Mouse (Mus musculus): ENCODE results near the gene Prss50. TPM values are rescaled to one million over a fixed set of nuclear protein-coding genes. Genes with fewer than 3 reads are reported as not detected.
A peak's percentile ranks its signal among the peaks of the same experiment; 100 is the strongest.

Prss50 gene
- polyA plus RNA-seq, 1 experiment from 2014 or later: 0.92 TPM

DNA sequence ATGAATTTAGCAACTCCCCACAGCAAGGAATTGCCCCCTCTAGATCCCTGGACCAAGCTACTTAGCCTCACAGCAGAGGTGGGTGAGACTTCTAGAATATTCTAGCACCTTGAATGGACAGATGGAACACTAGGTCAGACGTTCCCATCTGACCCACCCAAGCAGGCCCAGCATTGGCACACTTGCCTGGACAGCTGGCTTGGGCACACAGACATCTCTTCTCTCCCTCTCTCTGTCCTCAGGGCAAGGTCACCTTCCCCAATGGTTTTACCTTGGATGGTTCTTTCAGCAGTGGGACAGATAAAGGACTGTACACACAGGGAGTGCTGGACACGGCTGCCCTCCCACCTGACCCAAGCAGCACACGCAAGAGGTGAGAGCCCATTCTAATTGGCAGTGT, 34.8 kb downstream of the Prss50 start:
- H3K36me3 ChIP-seq (ENCODE audit: control insufficient read depth, insufficient read depth, low read length): no peaks in the 10 kb centered on the region
- H3K9ac ChIP-seq (ENCODE audit: low read length): no peak overlapping the region
- no peaks in the 10 kb centered on the region for H3K9me3 ChIP-seq (replicated peaks; ENCODE audit: control insufficient read depth, low read length)
- H3K4me2 ChIP-seq (ENCODE audit: low read depth, low read length): no peak overlapping the region
- no peaks in the 10 kb centered on the region for H3K27me3 ChIP-seq (ENCODE audit: control insufficient read depth, insufficient read depth, low read length)
- H3K4me3 ChIP-seq (replicated peaks; ENCODE audit: low read length): no peak overlapping the region
- ATAC-seq (ENCODE audit: insufficient read depth, low FRiP score): no peak
- H3K4me1 ChIP-seq (ENCODE audit: control insufficient read depth, insufficient read depth, low read length): no peaks in the 10 kb centered on the region; the same call in 1 of the 2 replicates
- H3K27ac ChIP-seq (ENCODE audit: low read length): no peak overlapping the region
- 81% methylated on average over 3 of the region's 3 CpGs for WGBS

DNA sequence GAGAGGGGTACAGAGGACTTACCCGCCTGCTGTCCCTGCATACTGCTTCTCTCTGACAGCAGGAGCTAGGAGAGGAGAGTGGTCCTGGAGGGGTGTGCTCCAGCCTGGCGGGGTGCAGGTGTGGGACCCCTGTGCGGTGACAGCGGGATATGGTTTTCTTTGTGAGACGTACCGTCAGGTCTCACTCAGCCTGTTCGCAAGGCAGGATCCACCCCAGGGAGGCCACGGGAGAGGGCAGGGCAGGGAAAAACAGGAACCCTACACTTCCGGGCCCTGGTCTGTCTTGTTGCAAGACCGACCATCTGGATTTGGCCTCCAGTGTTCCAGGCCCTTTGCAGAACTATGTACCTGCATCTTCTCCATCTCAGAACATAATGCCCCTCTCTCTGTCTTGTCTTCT, 35.7 kb downstream of the Prss50 start:
- H3K9ac ChIP-seq (ENCODE audit: low read length): no peak overlapping the region
- WGBS: 58% methylated on average over 10 of the region's 10 CpGs
- no peaks in the 10 kb centered on the region for H3K36me3 ChIP-seq (ENCODE audit: control insufficient read depth, insufficient read depth, low read length)

DNA sequence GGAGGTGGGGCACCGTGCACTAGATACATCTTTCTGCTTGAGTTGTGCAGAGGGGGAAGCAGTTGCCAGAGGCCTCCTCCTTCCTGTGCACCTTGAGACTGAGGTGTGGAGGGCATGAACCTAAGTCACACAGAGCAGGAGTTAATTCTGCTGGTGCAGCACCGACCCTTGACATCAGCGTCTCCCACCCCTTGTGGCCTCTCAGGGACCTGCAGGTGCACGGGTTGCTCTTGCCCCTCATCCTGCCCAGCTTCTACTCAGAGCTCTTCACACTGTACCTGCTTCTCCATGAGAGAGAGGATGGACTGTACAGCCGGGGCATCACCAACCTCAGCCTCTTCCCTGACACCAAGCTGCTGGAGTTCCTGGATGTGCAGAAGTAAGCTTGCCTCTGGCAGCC, 37.7 kb downstream of the Prss50 start:
- no peaks in the 10 kb centered on the region for H3K4me1 ChIP-seq (ENCODE audit: control insufficient read depth, insufficient read depth, low read length)
- H3K9me3 ChIP-seq (replicated peaks; ENCODE audit: control insufficient read depth, low read length): no peaks in the 10 kb centered on the region
- no peak overlapping the region for H3K9ac ChIP-seq (ENCODE audit: low read length)
- H3K27ac ChIP-seq (ENCODE audit: low read length): no peak overlapping the region
- H3K27me3 ChIP-seq (ENCODE audit: control insufficient read depth, insufficient read depth, low read length): no peaks in the 10 kb centered on the region
- no peaks in the 10 kb centered on the region for H3K36me3 ChIP-seq (ENCODE audit: control insufficient read depth, insufficient read depth, low read length)
- ATAC-seq (ENCODE audit: insufficient read depth, low FRiP score): no peak
- no peak overlapping the region for H3K4me2 ChIP-seq (ENCODE audit: low read depth, low read length)
- H3K4me3 ChIP-seq (replicated peaks; ENCODE audit: low read length): no peak overlapping the region
- WGBS: 52% methylated on average over 5 of the region's 5 CpGs

More for the DNA sequence above, 35.7 kb downstream of the Prss50 start:
- Histone ChIP-seq H3K4me3 (replicated peaks; ENCODE audit: low read length) (no peak overlapping the region), H3K27ac (ENCODE audit: low read length) (no peak overlapping the region), H3K9me3 (replicated peaks; ENCODE audit: control insufficient read depth, low read length) (no peaks in the 10 kb centered on the region), H3K4me2 (ENCODE audit: low read depth, low read length) (no peak overlapping the region), H3K27me3 (ENCODE audit: control insufficient read depth, insufficient read depth, low read length) (no peaks in the 10 kb centered on the region), H3K4me1 (ENCODE audit: control insufficient read depth, insufficient read depth, low read length) (no peaks in the 10 kb centered on the region; the same call in 1 of the 2 replicates)
- ATAC-seq (ENCODE audit: insufficient read depth, low FRiP score): no peak

DNA sequence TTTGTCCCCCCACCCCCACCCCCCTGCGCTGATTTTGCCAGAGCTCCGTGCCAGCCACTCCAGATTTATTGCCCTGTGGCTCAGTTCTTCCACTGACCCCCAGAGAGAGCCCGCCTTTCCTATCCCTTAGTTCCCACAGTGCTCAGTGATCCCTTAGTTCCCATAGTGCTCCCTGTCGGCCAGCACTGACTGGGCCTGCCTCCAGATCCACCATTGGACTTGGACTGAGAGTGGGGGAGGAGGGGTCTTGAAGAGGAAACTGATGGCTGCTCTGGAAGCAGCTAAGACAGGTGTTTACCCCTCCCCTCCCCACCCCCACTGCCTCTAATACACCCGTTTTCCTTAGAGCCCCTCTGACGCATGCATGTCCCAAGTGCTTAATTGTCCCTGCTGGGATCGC, 38.2 kb downstream of the Prss50 start:
- 24% methylated on average over 7 of the region's 7 CpGs for WGBS
- no peak overlapping the region for H3K4me3 ChIP-seq (replicated peaks; ENCODE audit: low read length)

DNA sequence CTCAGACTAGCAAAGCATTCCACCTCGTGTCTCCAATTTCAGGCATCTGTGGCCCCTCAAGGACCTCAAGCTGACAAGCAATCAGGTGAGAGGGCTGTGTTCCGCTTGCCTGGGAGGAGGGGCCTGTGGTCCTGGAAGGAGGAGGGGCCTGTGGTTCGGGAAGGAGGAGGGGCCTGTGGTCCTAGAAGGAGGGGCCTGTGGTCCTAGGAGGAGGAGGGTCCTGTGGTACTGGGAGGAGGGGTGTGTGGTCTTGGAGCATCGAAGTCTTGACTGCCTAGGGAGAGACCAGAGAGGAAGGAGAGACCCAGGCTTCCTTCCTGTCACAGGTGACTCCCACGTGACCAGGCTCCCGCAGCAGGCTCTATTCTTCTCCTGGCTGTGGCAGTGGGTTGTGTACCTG, 38.8 kb downstream of the Prss50 start:
- Histone ChIP-seq H3K4me2 (ENCODE audit: low read depth, low read length) (no peak overlapping the region), H3K36me3 (ENCODE audit: control insufficient read depth, insufficient read depth, low read length) (no peaks in the 10 kb centered on the region), H3K4me3 (replicated peaks; ENCODE audit: low read length) (no peak overlapping the region), H3K4me1 (ENCODE audit: control insufficient read depth, insufficient read depth, low read length) (no peaks in the 10 kb centered on the region), H3K27ac (ENCODE audit: low read length) (no peak overlapping the region), H3K27me3 (ENCODE audit: control insufficient read depth, insufficient read depth, low read length) (no peaks in the 10 kb centered on the region), H3K9ac (ENCODE audit: low read length) (no peak overlapping the region), H3K9me3 (replicated peaks; ENCODE audit: control insufficient read depth, low read length) (no peaks in the 10 kb centered on the region)
- peak; percentile 4; the same call in 1 of the 2 replicates for ATAC-seq (ENCODE audit: insufficient read depth, low FRiP score)
- WGBS: 15% methylated on average over 6 of the region's 6 CpGs

More for the DNA sequence above, 38.2 kb downstream of the Prss50 start:
- no peak for ATAC-seq (ENCODE audit: insufficient read depth, low FRiP score)
- no peak overlapping the region for H3K4me2 ChIP-seq (ENCODE audit: low read depth, low read length)
- H3K9me3 ChIP-seq (replicated peaks; ENCODE audit: control insufficient read depth, low read length): no peaks in the 10 kb centered on the region
- no peaks in the 10 kb centered on the region for H3K4me1 ChIP-seq (ENCODE audit: control insufficient read depth, insufficient read depth, low read length)
- H3K27ac ChIP-seq (ENCODE audit: low read length): no peak overlapping the region
- no peaks in the 10 kb centered on the region for H3K27me3 ChIP-seq (ENCODE audit: control insufficient read depth, insufficient read depth, low read length)
- H3K9ac ChIP-seq (ENCODE audit: low read length): no peak overlapping the region
- H3K36me3 ChIP-seq (ENCODE audit: control insufficient read depth, insufficient read depth, low read length): no peaks in the 10 kb centered on the region

DNA sequence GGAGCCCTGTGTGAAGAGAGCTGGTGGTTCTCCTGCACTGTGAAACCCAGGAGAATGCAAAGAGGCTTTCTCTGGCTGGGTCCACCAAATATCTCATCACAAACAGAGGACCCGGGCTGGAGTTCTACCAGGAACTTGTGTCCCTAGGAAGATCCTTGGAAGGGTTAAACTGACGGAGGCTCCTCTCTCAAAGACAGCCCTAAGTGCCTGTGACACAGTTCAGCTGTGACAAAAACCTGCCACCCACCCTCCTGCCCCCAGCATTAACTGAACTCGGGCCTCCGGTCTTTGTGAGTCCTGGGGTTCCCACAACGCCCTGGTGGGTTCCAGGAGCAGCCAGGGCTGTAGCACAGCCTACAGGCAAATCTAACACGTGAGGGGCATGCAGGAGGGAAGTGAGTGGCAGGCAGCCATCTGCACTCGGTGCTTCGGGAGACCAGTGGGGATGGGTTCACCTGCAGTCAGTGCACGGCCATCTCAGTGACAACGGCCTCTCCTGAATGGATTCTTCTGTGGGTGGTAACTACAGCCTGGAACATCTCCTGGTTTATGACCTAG, 41.8 kb downstream of the Prss50 start:
- Histone ChIP-seq H3K4me1 (ENCODE audit: control insufficient read depth, insufficient read depth, low read length) (no peaks in the 10 kb centered on the region), H3K36me3 (ENCODE audit: control insufficient read depth, insufficient read depth, low read length) (no peaks in the 10 kb centered on the region), H3K9me3 (replicated peaks; ENCODE audit: control insufficient read depth, low read length) (no peaks in the 10 kb centered on the region), H3K4me3 (replicated peaks; ENCODE audit: low read length) (no peak overlapping the region), H3K27ac (ENCODE audit: low read length) (no peak overlapping the region), H3K9ac (ENCODE audit: low read length) (no peak overlapping the region), H3K4me2 (ENCODE audit: low read depth, low read length) (no peak overlapping the region), H3K27me3 (ENCODE audit: control insufficient read depth, insufficient read depth, low read length) (no peaks in the 10 kb centered on the region)
- no peak for ATAC-seq (ENCODE audit: insufficient read depth, low FRiP score)
- 59% methylated on average over 10 of the region's 10 CpGs for WGBS

DNA sequence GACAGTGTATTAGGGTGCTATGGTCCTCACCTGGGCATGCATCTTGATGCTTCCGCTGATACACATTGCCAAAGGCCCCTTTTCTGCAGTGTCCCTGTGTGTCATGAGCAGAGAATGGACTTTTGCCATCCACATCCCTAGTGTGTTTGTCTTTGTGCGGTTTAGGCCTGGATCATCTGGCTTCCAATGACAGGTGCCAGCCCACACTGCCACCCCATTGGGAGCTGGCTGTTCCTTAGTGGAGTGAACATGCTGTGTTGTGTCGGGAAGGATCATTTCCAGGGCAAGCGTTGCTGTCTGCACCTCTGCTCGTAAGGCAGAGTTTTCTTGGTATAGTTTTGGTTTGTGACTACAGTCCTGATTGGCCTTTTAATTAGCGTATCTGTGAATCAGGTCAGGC, 43.4 kb downstream of the Prss50 start:
- ATAC-seq (ENCODE audit: insufficient read depth, low FRiP score): no peak
- Histone ChIP-seq H3K4me2 (ENCODE audit: low read depth, low read length) (no peak overlapping the region), H3K27me3 (ENCODE audit: control insufficient read depth, insufficient read depth, low read length) (no peaks in the 10 kb centered on the region), H3K27ac (ENCODE audit: low read length) (no peak overlapping the region), H3K36me3 (ENCODE audit: control insufficient read depth, insufficient read depth, low read length) (no peaks in the 10 kb centered on the region), H3K9me3 (replicated peaks; ENCODE audit: control insufficient read depth, low read length) (no peaks in the 10 kb centered on the region), H3K4me1 (ENCODE audit: control insufficient read depth, insufficient read depth, low read length) (no peaks in the 10 kb centered on the region), H3K9ac (ENCODE audit: low read length) (no peak overlapping the region), H3K4me3 (replicated peaks; ENCODE audit: low read length) (no peak overlapping the region)
- 91% methylated on average over 6 of the region's 6 CpGs for WGBS

DNA sequence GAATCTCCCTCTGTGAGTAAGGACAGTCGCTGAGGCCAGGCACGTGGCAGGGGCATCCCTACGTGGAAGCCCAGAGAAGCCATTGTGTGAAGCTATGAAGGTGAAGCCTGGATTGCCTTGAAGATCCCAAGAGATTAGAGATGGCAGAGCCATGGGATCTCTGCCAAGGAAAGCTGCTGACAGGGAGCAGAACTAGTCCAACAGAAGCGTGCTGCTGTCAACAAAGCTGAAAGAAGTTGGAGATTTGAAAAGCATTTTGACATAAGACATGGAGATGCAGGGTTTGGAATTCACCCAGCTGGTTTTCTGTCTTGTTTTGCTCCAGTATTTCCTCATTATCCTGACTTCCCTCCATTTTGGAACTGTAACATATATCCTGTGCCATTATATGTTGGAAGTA, 44.5 kb downstream of the Prss50 start:
- no peak overlapping the region for H3K4me2 ChIP-seq (ENCODE audit: low read depth, low read length)
- no peaks in the 10 kb centered on the region for H3K36me3 ChIP-seq (ENCODE audit: control insufficient read depth, insufficient read depth, low read length)
- no peak overlapping the region for H3K9ac ChIP-seq (ENCODE audit: low read length)
- H3K4me1 ChIP-seq (ENCODE audit: control insufficient read depth, insufficient read depth, low read length): no peaks in the 10 kb centered on the region
- ATAC-seq (ENCODE audit: insufficient read depth, low FRiP score): no peak
- H3K4me3 ChIP-seq (replicated peaks; ENCODE audit: low read length): no peak overlapping the region
- H3K9me3 ChIP-seq (replicated peaks; ENCODE audit: control insufficient read depth, low read length): no peaks in the 10 kb centered on the region
- H3K27me3 ChIP-seq (ENCODE audit: control insufficient read depth, insufficient read depth, low read length): no peaks in the 10 kb centered on the region
- H3K27ac ChIP-seq (ENCODE audit: low read length): no peak overlapping the region
- 75% methylated on average over 4 of the region's 4 CpGs for WGBS

DNA sequence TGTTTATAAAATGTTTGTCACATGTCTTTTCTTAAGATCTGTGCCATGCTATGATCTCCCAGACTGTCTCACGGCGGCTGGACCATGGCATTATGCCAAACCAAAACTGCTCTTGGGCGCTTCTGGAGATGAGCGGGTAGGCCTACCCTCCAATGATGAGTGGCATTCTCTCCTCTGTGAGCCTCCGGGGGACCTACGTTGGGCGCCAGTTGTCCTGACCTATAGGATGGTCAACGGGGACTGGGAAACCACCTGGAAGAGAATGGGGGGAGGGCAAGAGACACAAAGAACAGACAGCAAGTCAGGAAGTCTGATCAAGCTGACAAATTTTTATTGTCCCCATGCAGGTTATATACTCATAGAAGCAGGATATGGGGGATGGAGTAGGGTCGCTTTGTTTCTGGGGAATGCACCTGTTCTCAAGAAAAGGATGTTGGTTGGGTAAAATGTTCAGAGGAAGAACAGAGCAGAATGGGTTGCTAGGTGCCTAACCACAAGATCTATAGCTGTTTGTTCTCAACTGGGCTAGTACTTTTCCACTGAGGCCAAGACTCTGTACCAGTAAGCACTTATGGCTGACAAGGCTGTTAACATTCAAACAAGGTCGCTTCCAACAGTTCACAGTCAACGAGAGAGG, 49.6 kb downstream of the Prss50 start:
- no peak for ATAC-seq (ENCODE audit: insufficient read depth, low FRiP score)
- H3K27ac ChIP-seq (ENCODE audit: low read length): no peak overlapping the region
- 91% methylated on average over 11 of the region's 11 CpGs for WGBS
- no peak overlapping the region for H3K9ac ChIP-seq (ENCODE audit: low read length)
- no peaks in the 10 kb centered on the region for H3K27me3 ChIP-seq (ENCODE audit: control insufficient read depth, insufficient read depth, low read length)
- no peaks in the 10 kb centered on the region for H3K4me1 ChIP-seq (ENCODE audit: control insufficient read depth, insufficient read depth, low read length)
- H3K36me3 ChIP-seq (ENCODE audit: control insufficient read depth, insufficient read depth, low read length): no peaks in the 10 kb centered on the region
- no peak overlapping the region for H3K4me2 ChIP-seq (ENCODE audit: low read depth, low read length)
- no peak overlapping the region for H3K4me3 ChIP-seq (replicated peaks; ENCODE audit: low read length)
- no peaks in the 10 kb centered on the region for H3K9me3 ChIP-seq (replicated peaks; ENCODE audit: control insufficient read depth, low read length)

Data from stomach, embryonic 16.5 days (tissue).